Mouse (Mus musculus) kidney, postnatal 25 days (tissue): Measurements from ENCODE around the gene Fcho1.

Experiments
- DNase-seq, 2 experiments: peaks; one replicate each; pipeline ENCODE4 v3.0.0; 2021; ENCODE audit warnings: mixed read lengths in 2 of 2

The Fcho1 gene

DNA sequence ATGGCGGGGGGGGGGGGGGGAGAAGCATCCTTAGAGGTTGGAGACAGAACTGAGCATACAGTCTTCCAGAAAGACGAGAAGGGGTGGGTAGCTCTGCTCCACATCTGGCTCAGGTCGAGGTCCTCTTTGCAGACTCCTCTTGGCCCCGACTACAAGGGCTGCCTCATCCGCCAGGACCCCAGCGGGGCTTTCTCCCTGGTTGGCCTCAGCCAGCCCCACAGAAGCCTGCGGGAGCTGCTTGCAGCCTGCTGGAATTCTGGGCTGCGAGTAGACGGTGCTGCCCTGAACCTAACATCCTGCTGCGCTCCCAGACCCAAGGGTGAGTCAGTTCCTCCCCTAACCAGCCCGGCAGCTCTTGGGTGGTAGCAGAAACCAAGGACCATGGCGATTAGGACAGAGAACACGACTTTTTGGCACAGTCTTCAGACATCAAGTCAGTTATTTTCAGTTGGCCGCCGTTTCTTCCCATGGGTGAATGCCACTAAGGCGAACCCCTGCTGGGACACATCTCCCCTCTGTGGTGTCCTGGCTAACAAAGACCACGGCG is 44.1 kb downstream of the Fcho1 start:
- peak in 1 of 2 experiments; percentile 42 for DNase-seq

DNA sequence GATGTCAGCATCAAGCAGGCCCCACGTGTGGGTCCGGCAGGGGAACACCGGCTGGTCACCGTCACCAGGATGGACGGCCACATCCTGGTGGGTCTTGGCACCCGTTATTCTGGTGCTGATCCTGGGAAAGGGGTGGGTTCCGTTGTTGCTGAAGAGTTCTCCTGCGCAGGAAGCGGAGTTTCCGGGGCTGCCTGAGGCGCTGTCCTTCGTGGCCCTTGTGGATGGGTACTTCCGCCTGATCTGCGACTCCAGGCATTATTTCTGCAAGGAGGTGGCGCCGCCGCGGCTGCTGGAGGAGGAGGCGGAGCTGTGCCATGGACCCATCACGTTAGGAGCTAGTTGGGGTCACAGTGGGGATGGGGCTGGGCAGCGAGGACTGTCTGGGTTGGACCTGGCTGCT is 45.0 kb downstream of the Fcho1 start:
- DNase-seq = peak; percentile 32 to 74

DNA sequence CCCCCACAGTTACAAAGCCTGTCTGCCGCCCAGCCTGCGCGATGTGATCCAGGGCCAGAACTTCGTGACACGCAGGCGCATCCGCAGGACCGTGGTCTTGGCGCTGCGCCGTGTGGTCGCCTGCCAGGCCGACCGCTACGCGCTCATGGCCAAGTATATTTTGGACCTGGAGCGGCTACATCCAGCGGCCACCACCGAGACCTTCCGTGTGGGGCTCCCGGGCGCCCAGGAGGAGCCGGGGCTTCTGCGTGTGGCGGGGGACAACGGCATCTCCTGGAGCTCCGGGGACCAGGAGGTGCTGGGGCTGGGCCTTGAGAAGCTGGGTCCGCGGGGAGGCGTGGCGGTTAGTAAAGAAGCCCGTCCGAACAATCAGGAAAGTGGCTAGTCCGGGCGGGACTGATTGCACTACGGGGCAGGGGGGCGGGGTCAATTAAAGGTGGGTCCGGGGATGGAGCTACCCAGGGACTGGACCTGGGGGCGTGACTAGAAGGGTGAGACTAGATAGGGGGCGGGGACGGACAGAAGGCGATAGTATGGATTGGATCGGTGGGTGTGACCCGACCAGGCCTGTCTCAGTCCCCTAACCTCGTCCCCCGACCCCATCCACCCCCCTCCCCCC is 45.9 kb downstream of the Fcho1 start:
- no peak for DNase-seq

DNA sequence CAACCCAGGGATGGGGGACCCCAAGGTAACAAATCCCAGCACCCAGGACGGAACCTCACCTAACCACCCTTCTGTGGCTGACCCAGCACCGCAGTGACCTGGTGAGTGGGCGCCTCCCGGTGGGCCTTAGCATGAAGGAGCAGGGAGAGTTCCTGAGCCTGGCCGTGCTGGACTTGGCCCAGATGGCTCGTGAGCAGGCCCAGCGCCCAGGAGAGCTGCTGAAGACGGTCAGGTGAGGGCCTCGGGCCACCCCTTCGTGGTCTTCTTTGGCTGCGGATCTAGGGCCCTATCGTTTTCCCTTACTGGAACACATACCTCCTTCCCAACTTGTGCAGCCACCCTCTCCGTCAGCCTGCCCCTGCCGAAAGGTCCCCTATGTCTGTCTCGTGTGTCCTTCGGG is 46.4 kb downstream of the Fcho1 start:
- no peak for DNase-seq

DNA sequence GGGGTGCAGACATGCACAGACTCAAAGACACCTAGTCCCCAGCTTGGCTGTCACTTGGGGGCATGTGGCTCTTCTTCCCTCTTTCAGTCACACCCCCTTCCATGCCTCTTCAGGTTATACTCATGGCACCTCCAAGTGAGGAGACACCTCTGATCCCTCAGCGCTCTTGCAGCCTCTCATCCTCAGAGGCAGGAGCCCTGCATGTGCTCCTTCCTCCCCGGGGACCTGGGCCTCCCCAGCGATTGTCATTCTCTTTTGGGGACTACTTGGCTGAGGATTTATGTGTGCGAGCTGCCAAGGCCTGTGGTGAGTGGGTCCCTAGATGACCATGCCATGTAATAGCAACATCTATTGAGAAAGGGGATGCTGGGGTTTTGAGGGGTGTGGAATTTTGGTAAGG is 47.3 kb downstream of the Fcho1 start:
- no peak for DNase-seq

DNA sequence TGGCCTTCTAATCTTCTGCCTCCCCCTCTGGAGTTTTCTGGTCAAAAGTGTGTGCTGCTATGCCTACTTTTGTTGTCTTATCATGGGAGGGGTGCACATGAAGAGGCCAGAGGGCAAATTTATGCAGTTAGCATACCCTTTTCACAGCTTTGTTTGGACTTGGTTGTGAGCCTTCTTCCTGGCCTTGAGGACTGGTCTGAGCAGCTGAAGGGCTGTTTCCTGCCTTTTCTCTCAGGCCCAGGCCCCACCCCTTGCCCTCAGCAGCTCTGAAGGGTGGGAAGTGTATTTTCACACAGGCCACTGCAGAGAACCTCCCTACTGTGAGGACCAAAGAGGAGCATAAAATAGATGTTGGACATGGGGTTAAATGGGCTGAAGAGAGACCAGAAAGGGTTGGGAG is 48.0 kb downstream of the Fcho1 start:
- DNase-seq = peak; percentile 55 to 73

DNA sequence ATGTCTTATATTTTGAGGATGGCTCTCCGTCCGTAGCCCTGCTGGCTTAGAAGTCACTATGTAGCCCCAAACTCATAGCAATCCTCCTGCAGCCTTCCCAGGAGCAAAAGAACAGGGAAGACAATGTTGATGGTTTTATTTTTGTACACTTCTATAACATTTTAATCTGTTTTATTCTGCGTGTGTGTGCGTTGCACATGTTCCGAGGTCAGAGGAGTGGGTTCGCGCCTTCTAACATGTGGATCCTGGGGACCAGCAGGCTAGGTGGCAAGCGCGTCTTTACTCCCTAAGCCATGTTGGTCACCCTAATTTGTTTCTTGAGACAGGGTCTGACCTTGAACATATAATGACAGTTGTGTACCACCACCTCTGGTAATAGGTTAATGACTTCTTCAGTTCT is 48.7 kb downstream of the Fcho1 start:
- DNase-seq = no peak

DNA sequence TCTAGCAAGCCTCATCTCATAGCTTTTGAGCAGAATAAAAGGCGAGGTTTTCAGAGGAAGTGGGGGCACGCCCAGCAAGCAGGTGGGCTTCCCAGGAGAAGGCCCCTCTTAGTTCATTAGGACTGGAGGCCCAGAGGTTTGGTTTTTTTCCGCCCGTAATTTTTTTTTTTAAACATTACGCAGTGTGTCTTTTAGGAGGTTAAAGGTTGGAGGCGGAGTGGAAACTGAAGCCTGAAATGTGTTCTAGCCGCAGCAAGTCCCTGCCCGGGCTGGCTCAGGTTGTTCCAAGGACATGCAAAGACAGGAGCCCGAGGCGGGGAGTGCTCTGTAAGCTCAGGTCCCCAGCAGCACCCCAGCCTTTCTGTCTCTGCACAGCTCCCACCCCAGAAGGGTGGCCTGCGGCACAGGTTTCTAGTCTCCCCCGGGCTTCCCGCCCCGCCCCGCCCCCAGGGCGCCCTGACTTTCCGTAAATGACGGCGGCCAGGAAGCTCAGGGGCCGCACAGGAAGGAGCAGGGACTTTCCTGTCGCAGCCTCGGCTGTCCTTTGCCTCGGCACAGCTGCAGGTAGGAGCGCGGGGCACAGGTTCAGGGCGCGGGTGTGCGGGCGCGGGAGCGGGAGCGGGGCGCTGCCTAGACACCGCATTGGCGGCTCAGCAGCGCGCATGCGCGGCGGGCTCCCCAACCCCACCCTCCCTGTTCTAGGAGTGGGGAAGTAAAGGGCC is 49.3 kb downstream of the Fcho1 start, which contains the start of gene Jak3:
Gene Jak3 (plus strand): TSS at position 277 of the 722 bp plus-strand sequence.
- DNase-seq = peak; percentile 59 to 82

DNA sequence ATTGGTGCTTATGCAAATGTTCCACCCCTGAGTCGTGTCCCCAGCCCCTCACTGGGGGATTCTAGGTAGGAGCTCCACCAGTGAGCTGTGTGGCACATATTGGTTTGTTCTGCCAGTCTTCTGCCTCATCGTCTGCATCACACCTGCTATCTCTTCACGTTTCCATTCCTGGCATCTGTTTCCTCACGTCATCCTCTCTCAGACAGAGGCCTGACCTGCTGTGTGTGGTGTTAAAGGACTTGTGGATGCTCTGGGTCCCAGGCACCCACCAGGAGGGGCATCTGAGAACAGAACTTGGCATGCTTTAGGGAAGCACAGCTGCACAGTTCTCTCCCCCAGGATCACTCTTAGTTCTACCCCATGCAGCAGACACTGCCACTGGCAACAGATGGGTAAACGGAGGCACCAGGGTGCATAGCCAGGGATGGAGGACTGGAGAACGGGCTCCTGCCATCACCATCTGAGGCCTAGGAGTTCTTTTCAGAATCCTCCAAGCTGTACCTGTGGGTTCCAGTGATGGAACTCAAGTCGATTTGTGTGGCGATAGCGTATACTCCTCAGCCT is 50.0 kb downstream of the Fcho1 start:
- no peak for DNase-seq

DNA sequence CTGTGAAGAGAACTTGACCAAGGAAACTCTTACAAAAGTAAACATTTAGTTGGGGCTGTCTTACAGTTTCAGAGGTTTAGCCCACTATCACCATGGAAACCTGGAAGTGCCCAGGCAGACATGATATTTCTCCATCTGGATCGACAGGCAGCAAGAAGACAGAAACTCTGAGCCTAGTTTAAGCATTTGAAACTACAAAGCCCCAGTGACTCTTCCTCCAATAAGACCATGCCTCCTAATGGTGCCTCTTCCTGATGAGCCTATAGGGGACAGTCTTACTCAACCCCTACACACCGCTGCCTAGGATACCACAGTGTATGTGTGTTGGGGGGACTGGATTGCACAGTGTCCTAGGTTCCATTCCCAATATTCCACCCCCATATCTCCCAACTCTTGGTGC is 51.4 kb downstream of the Fcho1 start:
- no peak for DNase-seq

DNA sequence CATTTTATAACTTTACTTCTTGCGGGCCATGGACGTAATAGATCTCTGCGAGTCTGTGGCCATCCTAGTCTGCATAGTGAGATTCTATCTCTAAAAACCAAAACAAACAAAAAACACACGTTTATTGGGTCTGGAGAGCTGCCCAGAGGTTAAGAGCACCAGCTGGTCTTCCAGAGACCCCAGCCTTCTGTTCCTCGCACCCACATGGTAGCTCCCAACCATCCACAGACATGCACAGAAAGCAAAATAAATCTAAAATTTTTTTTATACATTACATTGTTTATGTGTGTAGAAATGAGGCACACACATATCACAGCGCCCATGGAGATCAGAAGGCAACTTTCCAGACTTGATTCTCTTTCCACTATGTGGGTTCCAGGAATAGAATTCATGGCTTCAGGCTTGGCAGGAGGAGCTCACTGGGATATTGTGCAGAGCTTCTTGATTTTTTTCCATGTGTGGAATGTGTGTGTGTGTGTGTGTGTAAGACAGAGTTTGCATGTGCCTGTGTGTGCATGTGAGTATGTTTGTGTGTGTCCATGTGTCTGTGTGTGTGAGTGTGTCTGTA is 53.3 kb downstream of the Fcho1 start:
- DNase-seq = no peak

DNA sequence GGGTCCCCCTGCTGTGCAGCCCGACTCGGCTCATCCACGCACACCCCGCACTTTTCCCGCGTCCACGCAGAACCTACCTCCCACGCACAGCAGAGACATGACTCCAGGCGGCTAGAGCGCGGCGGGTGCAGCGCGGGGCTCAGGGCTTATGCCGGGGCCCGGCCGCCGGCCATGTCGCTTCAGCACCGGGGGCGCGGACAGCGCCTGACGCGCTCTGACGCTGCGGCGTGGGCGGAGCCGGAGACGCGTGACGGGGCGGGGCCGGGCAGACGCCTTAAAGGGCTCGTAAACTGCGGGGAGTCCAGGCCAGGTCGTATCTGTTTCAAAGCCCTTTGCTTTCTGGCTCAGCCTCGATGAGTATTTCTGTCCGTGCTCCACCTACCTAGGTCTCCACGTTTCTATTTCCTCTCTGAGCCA is 54.0 kb downstream of the Fcho1 start, which contains the start of gene Unc13a:
Gene Unc13a (minus strand): TSS at position 209 of the 417 bp plus-strand sequence.
- DNase-seq = peak; percentile 91 to 92

DNA sequence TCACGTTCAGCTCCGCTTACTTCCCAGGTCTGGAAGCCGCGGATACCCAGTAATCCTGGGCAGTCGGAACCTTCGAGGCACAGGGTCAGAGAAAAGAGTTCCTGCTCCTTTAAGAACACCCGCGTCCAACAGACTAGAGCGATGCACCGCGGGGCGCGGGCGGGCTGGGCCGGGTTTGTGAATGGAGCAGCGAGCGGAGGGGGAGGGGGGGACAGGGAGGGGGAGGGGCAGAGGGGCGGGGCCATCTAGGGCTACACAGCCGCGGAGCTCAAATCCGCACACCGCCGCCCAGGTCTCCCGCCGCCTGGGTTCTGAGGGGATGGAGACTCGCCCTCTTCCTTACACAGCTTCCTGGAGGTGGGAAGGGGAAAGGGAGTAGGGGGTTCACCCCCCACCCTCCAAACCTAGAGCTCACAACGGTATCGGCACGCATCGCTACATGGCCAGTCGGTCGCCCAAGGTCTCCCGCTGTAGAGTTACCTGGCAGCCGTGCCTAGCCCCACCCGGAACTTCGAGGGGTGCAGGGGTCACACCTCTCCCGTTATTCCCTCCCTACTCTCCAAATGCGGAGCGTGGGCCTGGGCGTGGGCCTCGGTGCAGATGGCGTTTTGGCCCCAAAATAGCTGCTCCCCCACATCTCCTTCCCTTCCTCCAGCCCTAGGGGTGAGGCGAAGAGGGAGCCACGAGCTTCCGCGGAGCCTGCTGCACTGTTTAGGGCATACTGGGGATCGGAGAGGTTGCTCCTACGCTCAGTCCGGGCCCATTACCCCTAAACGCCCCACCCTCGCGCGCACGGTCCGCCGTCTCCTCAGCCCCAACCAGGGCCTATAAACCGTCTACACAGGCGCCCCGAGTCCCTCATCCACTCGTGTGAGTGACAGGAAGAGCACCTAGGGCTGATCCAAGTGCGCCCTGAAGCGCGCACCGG is 54.6 kb downstream of the Fcho1 start:
- DNase-seq = peak; percentile 40 to 80

DNA sequence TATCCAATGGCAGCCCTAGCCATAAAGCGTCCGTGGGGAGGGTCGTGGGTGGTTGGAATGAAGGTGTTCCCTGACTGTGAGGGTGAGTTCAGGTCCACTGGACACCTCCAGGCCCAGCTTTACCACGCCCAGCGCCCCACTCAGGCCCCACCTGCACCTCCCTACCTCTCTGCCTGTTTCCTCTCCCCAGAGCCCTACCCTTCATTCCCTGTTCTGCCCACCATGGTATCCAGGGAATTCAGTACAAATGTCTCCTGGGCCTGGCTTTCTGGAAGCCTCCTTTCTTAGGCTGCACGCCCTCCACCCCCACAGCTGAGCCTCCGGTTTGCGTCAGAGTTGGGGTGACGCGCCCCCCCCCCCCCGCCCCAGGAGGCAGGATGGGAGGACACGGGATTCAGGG is 55.3 kb downstream of the Fcho1 start:
- peak in 1 of 2 experiments; percentile 21 for DNase-seq

DNA sequence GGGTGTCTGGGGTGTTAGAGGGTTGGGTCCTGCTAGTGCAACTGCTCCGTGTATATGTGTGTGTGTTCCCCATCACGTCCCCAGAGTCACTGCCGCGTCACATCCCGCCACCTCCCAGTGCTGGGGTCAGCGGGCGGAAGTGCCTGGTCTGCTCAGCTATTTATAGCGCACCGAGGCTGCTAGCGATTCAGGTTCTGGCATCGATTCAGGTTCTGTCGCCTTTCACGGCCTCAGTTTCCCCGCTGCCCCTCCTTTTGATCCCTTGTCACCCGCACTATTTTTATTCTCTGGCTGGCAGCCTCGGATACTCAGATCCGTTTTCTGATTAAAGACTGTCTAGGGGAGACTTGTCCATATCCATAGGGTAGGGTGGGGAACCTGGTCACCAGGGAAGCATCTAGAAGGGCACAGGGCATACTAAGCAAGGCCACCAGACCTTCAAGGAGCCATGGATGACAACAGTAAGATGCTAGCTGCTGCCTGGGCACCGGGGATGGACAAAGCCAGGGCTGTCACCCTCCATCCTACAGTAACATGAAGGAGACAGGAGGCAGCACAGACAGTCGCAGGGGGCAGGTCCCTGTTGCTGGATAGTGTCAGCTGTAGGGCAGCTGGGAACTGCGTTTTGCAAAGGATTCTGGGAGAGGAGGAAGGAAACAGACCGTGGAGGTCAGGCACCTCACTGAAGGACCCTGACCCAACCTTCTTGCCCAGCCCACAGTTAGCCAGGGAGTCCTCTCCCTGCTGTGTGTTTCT is 57.1 kb downstream of the Fcho1 start:
- peak in 1 of 2 experiments; percentile 71 for DNase-seq

DNA sequence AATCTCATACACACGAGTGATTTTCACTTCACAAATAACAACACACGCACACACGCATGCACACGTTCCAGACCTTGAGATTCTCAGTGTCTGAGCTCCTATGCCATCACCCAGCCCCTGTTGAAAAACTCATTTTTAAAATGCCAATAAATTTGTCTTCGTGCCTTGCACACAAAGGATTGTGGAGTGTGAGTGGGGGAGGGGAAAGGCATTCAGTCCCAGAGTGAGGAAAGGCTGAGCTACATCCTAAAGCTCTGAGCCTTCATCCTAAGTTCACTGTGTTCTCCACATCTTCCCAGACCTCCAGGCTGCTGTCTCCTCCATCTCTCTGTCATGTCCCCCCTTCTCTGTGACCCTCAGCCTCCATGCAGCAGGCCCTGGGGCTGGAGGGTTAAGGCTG is 58.3 kb downstream of the Fcho1 start:
- no peak for DNase-seq

DNA sequence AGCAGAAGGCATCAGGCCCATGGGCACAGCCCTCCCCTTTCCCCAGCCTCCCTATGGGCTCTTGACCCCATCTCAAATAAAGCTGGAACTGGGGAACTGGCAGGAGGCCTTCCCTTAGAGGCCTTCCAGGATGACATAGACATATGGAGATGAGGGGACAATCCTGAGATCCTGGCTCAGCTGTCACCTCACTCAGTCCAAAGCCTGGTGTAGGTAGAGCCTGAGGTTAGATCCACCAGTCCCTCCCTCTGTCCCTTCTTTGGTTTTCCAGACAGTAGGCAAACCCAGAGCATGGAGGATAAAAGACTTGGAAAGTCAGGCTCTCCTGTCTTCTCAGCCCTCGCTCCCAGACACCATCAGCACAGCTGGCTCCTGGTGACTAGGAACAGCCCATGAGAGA is 58.7 kb downstream of the Fcho1 start:
- DNase-seq = no peak

DNA sequence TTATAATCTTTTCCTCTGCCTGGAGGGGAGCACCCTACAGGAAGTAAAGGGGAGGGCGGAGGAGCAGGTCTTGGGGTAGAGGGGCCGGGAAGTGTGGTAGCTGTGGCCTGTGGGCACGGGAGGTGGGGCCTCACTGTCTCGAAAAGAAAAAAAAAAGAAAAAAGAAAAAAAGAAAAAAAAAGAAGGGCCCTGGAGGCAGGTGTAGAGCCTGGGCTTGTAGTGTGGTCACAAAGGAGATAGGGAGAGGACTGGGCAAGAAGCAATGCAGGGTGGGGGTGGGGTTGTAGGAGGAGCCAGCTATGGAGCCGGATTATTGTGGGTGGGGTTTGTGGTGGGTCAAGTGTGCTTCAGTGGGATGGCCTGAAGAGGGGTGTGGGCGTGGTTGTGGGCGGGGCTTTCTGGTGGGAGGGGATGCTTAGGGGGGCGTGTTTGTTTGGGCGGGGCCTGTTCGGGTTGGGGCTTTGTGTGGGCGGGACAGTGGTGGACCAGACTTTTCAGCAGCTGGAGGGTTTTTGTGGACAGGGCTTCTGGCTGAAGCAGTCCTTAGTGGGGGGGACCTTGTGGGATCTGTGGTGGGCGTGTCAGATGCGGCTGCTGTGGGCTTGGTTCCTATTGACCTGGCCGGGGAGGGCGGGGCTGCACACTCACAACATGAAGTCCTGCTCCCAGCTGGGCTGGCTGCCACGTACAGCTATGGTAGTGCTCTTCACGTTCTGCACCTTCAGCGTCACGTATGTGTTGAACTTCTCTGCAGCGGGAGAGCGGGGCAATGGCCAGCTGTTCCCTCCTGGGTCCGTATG is 60.0 kb downstream of the Fcho1 start:
- peak; percentile 70 to 75 for DNase-seq

DNA sequence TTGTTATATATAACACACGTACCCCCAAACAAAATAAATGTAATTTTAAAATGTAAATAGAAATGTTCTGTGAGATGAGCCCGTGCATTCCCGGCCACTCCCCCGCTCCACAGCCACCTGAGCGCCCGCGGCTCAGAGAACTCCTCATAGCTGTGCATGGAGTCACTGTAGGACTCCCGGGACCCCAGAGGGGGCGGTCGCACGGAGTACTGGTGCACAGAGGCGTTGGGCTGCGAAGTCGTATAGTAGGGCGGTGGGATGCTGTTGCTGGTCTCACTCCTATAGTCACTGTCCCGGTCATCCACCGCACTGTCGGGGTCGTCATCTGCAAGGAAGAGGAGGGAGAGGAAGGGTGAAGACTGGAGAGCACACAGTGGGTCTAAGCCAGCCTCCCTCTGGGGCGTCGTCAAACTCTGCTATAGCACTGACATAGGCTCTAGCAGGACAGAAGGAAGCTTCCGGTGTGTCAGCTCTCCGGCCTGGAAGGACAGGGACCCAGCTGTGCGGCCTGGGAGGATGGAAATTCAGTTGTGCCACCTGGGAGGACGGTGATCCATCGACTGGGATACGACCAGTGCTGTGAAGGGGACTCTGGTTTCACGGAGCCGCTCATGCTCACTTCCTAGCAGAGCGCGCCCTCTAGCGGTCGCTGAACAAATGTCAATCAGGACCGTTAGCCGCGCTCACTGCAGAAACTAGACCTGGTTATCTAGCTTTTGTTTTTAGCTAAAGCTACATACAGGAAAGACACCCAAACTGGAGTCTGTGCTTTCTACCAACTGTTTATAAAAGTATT is 65.0 kb downstream of the Fcho1 start:
- peak; percentile 85 to 91 for DNase-seq

DNA sequence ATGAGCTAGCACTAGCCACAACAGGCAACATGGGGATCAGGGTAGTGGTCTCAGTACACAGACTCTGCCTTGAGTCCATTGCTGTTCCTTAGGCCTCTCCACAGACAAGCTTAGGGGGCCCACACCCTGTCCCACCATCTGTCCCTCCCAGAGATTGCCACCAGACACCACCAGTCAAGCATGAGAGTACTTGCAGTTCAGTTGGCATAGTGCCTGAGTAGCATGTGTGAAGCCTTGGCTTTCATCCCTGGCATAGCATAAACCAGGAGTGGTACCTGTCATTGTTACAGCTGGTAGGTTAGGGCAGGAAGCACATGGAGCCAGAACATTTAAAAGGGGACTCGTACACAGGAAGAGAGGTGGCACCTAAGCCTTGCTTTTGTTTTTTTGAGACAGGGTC is 65.8 kb downstream of the Fcho1 start:
- DNase-seq = no peak
